Mouse (Mus musculus) lung, postnatal 36 days (tissue): ENCODE measurements around the gene Blvrb.

Experiments used
- DNase-seq: peaks from one replicate; pipeline ENCODE4 v3.0.0; 2022; ENCODE audit warnings: mixed read lengths

The Blvrb gene

GRCm38 (mm10) chr7:27449256-27449862 is 1.6 kb downstream of the Blvrb start:
- peak; percentile 86 for DNase-seq

GRCm38 (mm10) chr7:27451359-27451758 is 3.6 kb downstream of the Blvrb start:
- DNase-seq, result no peak

GRCm38 (mm10) chr7:27452206-27452770 is 4.5 kb downstream of the Blvrb start:
- no peak for DNase-seq

GRCm38 (mm10) chr7:27454461-27455121 is 6.8 kb downstream of the Blvrb start:
- no peak for DNase-seq

- DNase-seq, result no peak
Measured at GRCm38 (mm10) chr7:27455273-27455672, 7.5 kb downstream of the Blvrb start.

- DNase-seq, result no peak
Measured at GRCm38 (mm10) chr7:27458614-27459013, 10.8 kb downstream of the Blvrb start.

GRCm38 (mm10) chr7:27459640-27460039 is 11.9 kb downstream of the Blvrb start:
- DNase-seq, result no peak

GRCm38 (mm10) chr7:27460477-27460876 is 12.7 kb downstream of the Blvrb start:
- no peak for DNase-seq

- DNase-seq, result no peak
Measured at GRCm38 (mm10) chr7:27467648-27468047, 19.9 kb downstream of the Blvrb start.

GRCm38 (mm10) chr7:27471390-27472120 is 23.8 kb downstream of the Blvrb start:
- DNase-seq, result no peak

- DNase-seq, result peak; percentile 35
Measured at GRCm38 (mm10) chr7:27472596-27472995, 24.8 kb downstream of the Blvrb start.

- DNase-seq, result peak; percentile 100
Measured at GRCm38 (mm10) chr7:27473156-27473834, 25.5 kb downstream of the Blvrb start, which contains the start of gene Sertad3. Sertad3 (plus strand) TSS chr7:27473768.

GRCm38 (mm10) chr7:27473835-27474489 is 26.2 kb downstream of the Blvrb start:
- no peak for DNase-seq

- DNase-seq, result peak; percentile 100
Measured at GRCm38 (mm10) chr7:27474490-27474954, 26.7 kb downstream of the Blvrb start.

GRCm38 (mm10) chr7:27475596-27475995 is 27.8 kb downstream of the Blvrb start:
- DNase-seq, result no peak

GRCm38 (mm10) chr7:27476098-27476635 is 28.4 kb downstream of the Blvrb start:
- no peak for DNase-seq

- DNase-seq, result no peak
Measured at GRCm38 (mm10) chr7:27478561-27478960, 30.8 kb downstream of the Blvrb start.

GRCm38 (mm10) chr7:27479750-27480149 is 32.0 kb downstream of the Blvrb start:
- DNase-seq, result no peak

- no peak for DNase-seq
Measured at GRCm38 (mm10) chr7:27480506-27480905, 32.7 kb downstream of the Blvrb start.

- no peak for DNase-seq
Measured at GRCm38 (mm10) chr7:27480927-27481626, 33.3 kb downstream of the Blvrb start.

GRCm38 (mm10) chr7:27481627-27481969 is 33.8 kb downstream of the Blvrb start:
- peak; percentile 92 for DNase-seq
